Mouse (Mus musculus) left cerebral cortex, adult 18-20 months (tissue): Measurements from ENCODE around the gene Art3. TPM values are rescaled to one million over a fixed set of nuclear protein-coding genes. Genes with fewer than 3 reads are reported as not detected.
A peak's percentile ranks its signal among the peaks of the same experiment; 100 is the strongest.
"Not testable (repeated sequence)": the region's sequence is repeated elsewhere in the genome, so short reads cannot be mapped to it uniquely, and the experiment has no call there.

Experiments
- DNase-seq, 2 experiments: peaks; one replicate each; pipeline ENCODE4 v3.0.0; 2021 to 2022; ENCODE audit warnings: low spot score in 2 of 2, mixed read lengths in 1 of 2
- total RNA-seq, 2 experiments: library from RNA; stranded (reverse); gene quantifications; 2 replicates each; pipeline ENCODE4 v1.2.3; 2021

Art3 gene
- total RNA-seq, 2 experiments from 2014 or later, result 2.3 to 5.6 TPM

- peak in 1 of 2 experiments; percentile 2 for DNase-seq
These were observed 773 bp downstream of the Art3 start for GRCm38 (mm10) chr5:92332359-92332840.

GRCm38 (mm10) chr5:92336743-92337142 is 5.1 kb downstream of the Art3 start:
- DNase-seq, result no peak

GRCm38 (mm10) chr5:92340606-92341005 is 9.0 kb downstream of the Art3 start:
- DNase-seq, result no peak

GRCm38 (mm10) chr5:92345006-92345405 is 13.4 kb downstream of the Art3 start:
- DNase-seq, result no peak

GRCm38 (mm10) chr5:92348794-92349413 is 17.3 kb downstream of the Art3 start, which contains the start of gene Cxcl10:
Cxcl10 (minus strand) TSS chr5:92348889.
- DNase-seq, result peak; percentile 19 to 32

- DNase-seq, result no peak
These were observed 18.1 kb downstream of the Art3 start for GRCm38 (mm10) chr5:92349731-92350130.

GRCm38 (mm10) chr5:92352716-92353115 is 21.1 kb downstream of the Art3 start:
- not testable (repeated sequence) for DNase-seq

- DNase-seq, result no peak
These were observed 21.9 kb downstream of the Art3 start for GRCm38 (mm10) chr5:92353517-92353916.

- no peak for DNase-seq
These were observed 26.4 kb downstream of the Art3 start for GRCm38 (mm10) chr5:92358033-92358432.

- DNase-seq, result no peak
These were observed 27.3 kb downstream of the Art3 start for GRCm38 (mm10) chr5:92358767-92359455.

- no peak for DNase-seq
These were observed 31.6 kb downstream of the Art3 start for GRCm38 (mm10) chr5:92363179-92363578.

- DNase-seq, result no peak
These were observed 32.4 kb downstream of the Art3 start for GRCm38 (mm10) chr5:92364011-92364410.

GRCm38 (mm10) chr5:92365146-92365705 is 33.6 kb downstream of the Art3 start:
- DNase-seq, result no peak

- DNase-seq, result no peak
These were observed 34.9 kb downstream of the Art3 start for GRCm38 (mm10) chr5:92366565-92366964.

- no peak for DNase-seq
These were observed 36.8 kb downstream of the Art3 start for GRCm38 (mm10) chr5:92368392-92368791.

- DNase-seq, result peak; percentile 48 to 51
These were observed 37.7 kb downstream of the Art3 start for GRCm38 (mm10) chr5:92369151-92369994.

GRCm38 (mm10) chr5:92370392-92370791 is 38.8 kb downstream of the Art3 start:
- DNase-seq, result no peak

- no peak for DNase-seq
These were observed 39.3 kb downstream of the Art3 start for GRCm38 (mm10) chr5:92370891-92371290.

- no peak for DNase-seq
These were observed 39.8 kb downstream of the Art3 start for GRCm38 (mm10) chr5:92371361-92371976.

GRCm38 (mm10) chr5:92372605-92373004 is 41.0 kb downstream of the Art3 start:
- DNase-seq, result no peak

GRCm38 (mm10) chr5:92374721-92375142 is 43.1 kb downstream of the Art3 start:
- no peak for DNase-seq
